Mouse (Mus musculus) liver, postnatal 0 days (tissue): Measurements from ENCODE around the gene Oit1.

ENCODE experiments used
- CTCF ChIP-seq: sonication (generic); IDR thresholded peaks from 2 replicates; pipeline ENCODE4 v1.5.1; 2016; ENCODE audit warnings: antibody characterized with exemption, low read depth
- EP300 ChIP-seq: IDR thresholded peaks from 2 replicates; pipeline ENCODE4 v1.6.1; 2016; ENCODE audit warnings: antibody characterized with exemption, low read depth, mild to moderate bottlenecking

DNA sequence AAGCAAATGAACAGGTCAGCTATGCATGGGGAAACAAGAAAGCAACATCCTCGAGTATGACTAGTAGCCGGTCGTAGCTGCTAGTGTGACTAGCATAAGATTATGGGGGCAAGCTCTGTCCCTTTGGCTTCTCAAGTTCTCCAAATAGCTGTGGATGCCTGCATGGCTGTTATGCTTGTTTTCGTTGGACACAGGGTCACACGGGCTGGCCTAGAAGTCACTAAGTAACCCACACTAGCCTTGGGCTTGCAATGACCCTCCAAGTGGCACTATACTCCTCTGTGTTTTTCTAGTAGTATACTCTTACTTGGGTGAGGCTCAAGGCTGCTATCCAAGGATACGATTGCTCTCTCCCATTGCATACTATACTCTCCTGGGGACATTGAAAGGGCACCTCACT lies 63.4 kb downstream of the Oit1 start:
- no peak for TF ChIP-seq CTCF
- TF ChIP-seq EP300, result no peak
